Mouse (Mus musculus): ENCODE results near the gene Car9. TPM values are rescaled to one million over a fixed set of nuclear protein-coding genes. Genes with fewer than 3 reads are reported as not detected.

Gene Car9
- polyA plus RNA-seq, 1 experiment, result 10.7 TPM

- H3ac ChIP-seq (ENCODE audit: control insufficient read depth, insufficient read length), result no peak overlapping the region
- no peaks in the 10 kb centered on the region for H3K27me3 ChIP-seq (ENCODE audit: control insufficient read depth, insufficient read depth, insufficient read length)
- peaks cover 78% of the 10 kb centered on the region for H3K36me3 ChIP-seq (ENCODE audit: control insufficient read depth, insufficient read depth)
- no peak overlapping the region for H3K4me3 ChIP-seq
- H3K79me2 ChIP-seq (ENCODE audit: control insufficient read depth, insufficient read depth), result no peaks in the 10 kb centered on the region
- no peak for TF ChIP-seq CEBPB (IDR thresholded peaks at IDR 0.05; ENCODE audit: insufficient read depth, poor library complexity, severe bottlenecking)
- no peak for TF ChIP-seq TCF3 (IDR thresholded peaks at IDR 0.05; ENCODE audit: insufficient read length, low read depth)
- TF ChIP-seq SRF (IDR thresholded peaks at IDR 0.05; ENCODE audit: control insufficient read depth, insufficient read length, low read depth), result no peak
- no peak for TF ChIP-seq POLR2A (IDR thresholded peaks at IDR 0.05; ENCODE audit: insufficient read length, low read depth)
- TF ChIP-seq POLR2AphosphoS2 (IDR thresholded peaks at IDR 0.05; ENCODE audit: insufficient read length, low read depth), result no peak
- no peak for TF ChIP-seq MYOG (IDR thresholded peaks at IDR 0.05; ENCODE audit: control insufficient read depth in 1 of 3, insufficient read depth in 1 of 3, insufficient read length in 2 of 3, low read depth in 2 of 3)
- TF ChIP-seq USF1 (IDR thresholded peaks at IDR 0.05; ENCODE audit: low read depth), result no peak
- no peak for TF ChIP-seq MYOD1 (IDR thresholded peaks at IDR 0.05; ENCODE audit: control insufficient read depth in 1 of 3, insufficient read length in 2 of 3, low read depth in 2 of 3)
- no peak for TF ChIP-seq MAX (IDR thresholded peaks at IDR 0.05; ENCODE audit: low read depth)
- TF ChIP-seq TCF12 (IDR thresholded peaks at IDR 0.05; ENCODE audit: insufficient read depth, poor library complexity, severe bottlenecking), result no peak
- no peak for TF ChIP-seq REST (IDR thresholded peaks at IDR 0.05; ENCODE audit: insufficient read depth, insufficient read length)
- TF ChIP-seq E2F4 (IDR thresholded peaks at IDR 0.05; ENCODE audit: insufficient read depth), result no peak
- H3K4me2 ChIP-seq (ENCODE audit: low read depth), result no peak overlapping the region
These were observed 28.9 kb downstream of the Car9 start for GRCm38 (mm10) chr4:43535628-43536027.

- no peak for TF ChIP-seq MAX (IDR thresholded peaks at IDR 0.05; ENCODE audit: low read depth)
These were observed 29.3 kb downstream of the Car9 start for GRCm38 (mm10) chr4:43536031-43536430.

GRCm38 (mm10) chr4:43542044-43542443 is 35.3 kb downstream of the Car9 start:
- Histone ChIP-seq H3K36me3 (ENCODE audit: control insufficient read depth, insufficient read depth) (peaks cover 89% of the 10 kb centered on the region), H3K79me2 (ENCODE audit: control insufficient read depth, insufficient read depth) (no peaks in the 10 kb centered on the region), H3ac (ENCODE audit: control insufficient read depth, insufficient read length) (no peak overlapping the region), H3K4me2 (ENCODE audit: low read depth) (no peak overlapping the region), H3K27me3 (ENCODE audit: control insufficient read depth, insufficient read depth, insufficient read length) (no peaks in the 10 kb centered on the region), H3K4me3 (no peak overlapping the region)
- no peak for TF ChIP-seq SRF (IDR thresholded peaks at IDR 0.05; ENCODE audit: control insufficient read depth, insufficient read length, low read depth)
- no peak for TF ChIP-seq CEBPB (IDR thresholded peaks at IDR 0.05; ENCODE audit: insufficient read depth, poor library complexity, severe bottlenecking)
- no peak for TF ChIP-seq TCF3 (IDR thresholded peaks at IDR 0.05; ENCODE audit: insufficient read length, low read depth)
- no peak for TF ChIP-seq MAX (IDR thresholded peaks at IDR 0.05; ENCODE audit: low read depth)
- no peak for TF ChIP-seq MYOG (IDR thresholded peaks at IDR 0.05; ENCODE audit: control insufficient read depth in 1 of 3, insufficient read depth in 1 of 3, insufficient read length in 2 of 3, low read depth in 2 of 3)
- no peak for TF ChIP-seq REST (IDR thresholded peaks at IDR 0.05; ENCODE audit: insufficient read depth, insufficient read length)
- no peak for TF ChIP-seq POLR2A (IDR thresholded peaks at IDR 0.05; ENCODE audit: insufficient read length, low read depth)
- TF ChIP-seq TCF12 (IDR thresholded peaks at IDR 0.05; ENCODE audit: insufficient read depth, poor library complexity, severe bottlenecking), result no peak
- TF ChIP-seq POLR2AphosphoS2 (IDR thresholded peaks at IDR 0.05; ENCODE audit: insufficient read length, low read depth), result no peak
- TF ChIP-seq USF1 (IDR thresholded peaks at IDR 0.05; ENCODE audit: low read depth), result no peak
- no peak for TF ChIP-seq MYOD1 (IDR thresholded peaks at IDR 0.05; ENCODE audit: control insufficient read depth in 1 of 3, insufficient read length in 2 of 3, low read depth in 2 of 3)
- TF ChIP-seq E2F4 (IDR thresholded peaks at IDR 0.05; ENCODE audit: insufficient read depth), result no peak

More at GRCm38 (mm10) chr4:43536031-43536430, 29.3 kb downstream of the Car9 start:
- H3K4me3 ChIP-seq, result no peak overlapping the region
- H3K4me2 ChIP-seq (ENCODE audit: low read depth), result no peak overlapping the region
- peaks cover 78% of the 10 kb centered on the region for H3K36me3 ChIP-seq (ENCODE audit: control insufficient read depth, insufficient read depth)
- H3K79me2 ChIP-seq (ENCODE audit: control insufficient read depth, insufficient read depth), result no peaks in the 10 kb centered on the region
- H3K27me3 ChIP-seq (ENCODE audit: control insufficient read depth, insufficient read depth, insufficient read length), result no peaks in the 10 kb centered on the region
- no peak overlapping the region for H3ac ChIP-seq (ENCODE audit: control insufficient read depth, insufficient read length)

GRCm38 (mm10) chr4:43546375-43547047 is 39.7 kb downstream of the Car9 start:
- no peaks in the 10 kb centered on the region for H3K79me2 ChIP-seq (ENCODE audit: control insufficient read depth, insufficient read depth)
- H3ac ChIP-seq (ENCODE audit: control insufficient read depth, insufficient read length), result no peak overlapping the region
- H3K27me3 ChIP-seq (ENCODE audit: control insufficient read depth, insufficient read depth, insufficient read length), result no peaks in the 10 kb centered on the region
- H3K36me3 ChIP-seq (ENCODE audit: control insufficient read depth, insufficient read depth), result peaks cover 82% of the 10 kb centered on the region
- H3K4me2 ChIP-seq (ENCODE audit: low read depth), result no peak overlapping the region
- TF ChIP-seq REST (IDR thresholded peaks at IDR 0.05; ENCODE audit: insufficient read depth, insufficient read length) (no peak), TCF3 (IDR thresholded peaks at IDR 0.05; ENCODE audit: insufficient read length, low read depth) (no peak), MAX (IDR thresholded peaks at IDR 0.05; ENCODE audit: low read depth) (no peak), POLR2AphosphoS2 (IDR thresholded peaks at IDR 0.05; ENCODE audit: insufficient read length, low read depth) (peak; percentile 20), TCF12 (IDR thresholded peaks at IDR 0.05; ENCODE audit: insufficient read depth, poor library complexity, severe bottlenecking) (no peak), SRF (IDR thresholded peaks at IDR 0.05; ENCODE audit: control insufficient read depth, insufficient read length, low read depth) (no peak)
- no peak overlapping the region for H3K4me3 ChIP-seq

GRCm38 (mm10) chr4:43547160-43547559 is 40.4 kb downstream of the Car9 start:
- H3K79me2 ChIP-seq (ENCODE audit: control insufficient read depth, insufficient read depth), result no peaks in the 10 kb centered on the region
- peaks cover 81% of the 10 kb centered on the region for H3K36me3 ChIP-seq (ENCODE audit: control insufficient read depth, insufficient read depth)
- H3ac ChIP-seq (ENCODE audit: control insufficient read depth, insufficient read length), result no peak overlapping the region
- H3K4me3 ChIP-seq, result no peak overlapping the region
- no peak overlapping the region for H3K4me2 ChIP-seq (ENCODE audit: low read depth)
- TF ChIP-seq MYOD1 (IDR thresholded peaks at IDR 0.05; ENCODE audit: control insufficient read depth in 1 of 3, insufficient read length in 2 of 3, low read depth in 2 of 3), result no peak
- TF ChIP-seq TCF12 (IDR thresholded peaks at IDR 0.05; ENCODE audit: insufficient read depth, poor library complexity, severe bottlenecking), result no peak
- no peak for TF ChIP-seq MAX (IDR thresholded peaks at IDR 0.05; ENCODE audit: low read depth)
- no peak for TF ChIP-seq REST (IDR thresholded peaks at IDR 0.05; ENCODE audit: insufficient read depth, insufficient read length)
- TF ChIP-seq SRF (IDR thresholded peaks at IDR 0.05; ENCODE audit: control insufficient read depth, insufficient read length, low read depth), result no peak
- no peak for TF ChIP-seq POLR2AphosphoS2 (IDR thresholded peaks at IDR 0.05; ENCODE audit: insufficient read length, low read depth)
- no peak for TF ChIP-seq USF1 (IDR thresholded peaks at IDR 0.05; ENCODE audit: low read depth)
- no peak for TF ChIP-seq POLR2A (IDR thresholded peaks at IDR 0.05; ENCODE audit: insufficient read length, low read depth)
- TF ChIP-seq CEBPB (IDR thresholded peaks at IDR 0.05; ENCODE audit: insufficient read depth, poor library complexity, severe bottlenecking), result no peak
- H3K27me3 ChIP-seq (ENCODE audit: control insufficient read depth, insufficient read depth, insufficient read length), result no peaks in the 10 kb centered on the region

Data from myocyte (in vitro differentiated cells).